24 mouse cellular contexts compared by ENCODE assay signal in the genomic region with DNA sequence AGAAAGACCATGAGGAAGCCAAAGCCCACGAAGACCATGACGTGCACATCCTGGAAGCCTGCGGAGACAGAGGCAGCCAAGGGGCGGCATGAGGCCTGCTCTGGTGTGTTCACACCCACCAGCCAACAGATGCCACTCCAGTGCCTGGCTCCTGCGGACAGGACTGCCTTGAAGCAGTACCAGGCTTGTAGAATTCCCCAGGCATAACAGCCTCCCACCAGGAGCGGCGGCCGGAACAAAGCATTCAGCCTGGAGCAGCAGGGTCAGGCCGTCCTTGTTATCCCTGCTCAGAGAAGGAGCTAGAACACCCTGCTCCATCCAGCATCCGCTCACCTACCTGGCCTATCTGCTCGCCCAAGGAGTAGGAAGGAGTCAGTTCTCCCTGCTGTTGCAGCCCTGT. TPM values are rescaled to one million over a fixed set of nuclear protein-coding genes. Genes with fewer than 3 reads are reported as not detected.
DNase-seq lines count a peak whose midpoint lies in the region; ATAC-seq and TF ChIP-seq lines count a peak whose summit lies in the region.
"Had no signal": no experiment of that assay in that cellular context is flagged by ENCODE, and none has a peak within 500 bp of the region (broad histone marks: within the 10 kb centered on the region; RNA-seq: fewer than 3 reads in every experiment).

No protein-coding gene starts in this region.

- H3K4me3 ChIP-seq in forebrain, embryonic 14.5 days (ENCODE audit: low read depth, low read length): no peak overlapping the region
- H3K4me3 ChIP-seq in forebrain, embryonic 15.5 days: no peak overlapping the region
- H3K4me3 ChIP-seq in midbrain, embryonic 10.5 days: no peak overlapping the region
- no peak overlapping the region for H3K4me3 ChIP-seq in midbrain, postnatal 0 days (ENCODE audit: low read depth, low read length)
- no peak overlapping the region for H3K4me3 ChIP-seq in limb, embryonic 10.5 days
- H3K4me3 ChIP-seq: embryonic facial prominence, embryonic 12.5 days; heart, embryonic 12.5 days; hindbrain, embryonic 10.5 days; hindbrain, embryonic 15.5 days had no signal

- H3K27ac ChIP-seq in forebrain, embryonic 14.5 days (ENCODE audit: low read depth, low read length): no peak overlapping the region
- no peak overlapping the region for H3K27ac ChIP-seq in forebrain, embryonic 15.5 days (replicated peaks)
- H3K27ac ChIP-seq in midbrain, embryonic 10.5 days (replicated peaks): 0 out of 2 replicates have a peak overlapping the region, but pooled peaks have one; percentile 23
- no peak overlapping the region for H3K27ac ChIP-seq in midbrain, postnatal 0 days (ENCODE audit: low read depth, low read length)
- 0 out of 2 replicates have a peak overlapping the region, but pooled peaks have one; percentile 11 for H3K27ac ChIP-seq in limb, embryonic 10.5 days
- H3K27ac ChIP-seq: embryonic facial prominence, embryonic 12.5 days; hindbrain, embryonic 10.5 days; hindbrain, embryonic 15.5 days had no signal

- H3K36me3 ChIP-seq in forebrain, embryonic 14.5 days (ENCODE audit: control insufficient read depth, insufficient read depth, low read length): no peaks in the 10 kb centered on the region
- H3K36me3 ChIP-seq in forebrain, embryonic 15.5 days: no peaks in the 10 kb centered on the region
- no peaks in the 10 kb centered on the region for H3K36me3 ChIP-seq in midbrain, embryonic 10.5 days
- no peaks in the 10 kb centered on the region for H3K36me3 ChIP-seq in midbrain, postnatal 0 days (ENCODE audit: insufficient read depth, low read length)
- no peaks in the 10 kb centered on the region for H3K36me3 ChIP-seq in limb, embryonic 10.5 days
- H3K36me3 ChIP-seq: embryonic facial prominence, embryonic 12.5 days; heart, embryonic 12.5 days; hindbrain, embryonic 10.5 days; hindbrain, embryonic 15.5 days had no signal

- TF ChIP-seq CTCF in midbrain, postnatal 0 days (IDR thresholded peaks at IDR 0.05): no peak

- no peaks in the 10 kb centered on the region for H3K9me3 ChIP-seq in forebrain, embryonic 14.5 days (replicated peaks; ENCODE audit: control insufficient read depth, low read length)
- no peaks in the 10 kb centered on the region for H3K9me3 ChIP-seq in forebrain, embryonic 15.5 days
- H3K9me3 ChIP-seq in midbrain, embryonic 10.5 days (replicated peaks): no peaks in the 10 kb centered on the region
- H3K9me3 ChIP-seq in midbrain, postnatal 0 days (ENCODE audit: low read length): no peaks in the 10 kb centered on the region
- no peaks in the 10 kb centered on the region for H3K9me3 ChIP-seq in limb, embryonic 10.5 days (replicated peaks)
- H3K9me3 ChIP-seq: embryonic facial prominence, embryonic 12.5 days; heart, embryonic 12.5 days; hindbrain, embryonic 10.5 days; hindbrain, embryonic 15.5 days had no signal

- no peaks in the 10 kb centered on the region for H3K4me1 ChIP-seq in forebrain, embryonic 14.5 days (ENCODE audit: control insufficient read depth, insufficient read depth, low read length)
- peaks cover 1% of the 10 kb centered on the region; the same call in 1 of the 2 replicates for H3K4me1 ChIP-seq in forebrain, embryonic 15.5 days
- peaks cover 5% of the 10 kb centered on the region; the same call in 1 of the 2 replicates for H3K4me1 ChIP-seq in midbrain, embryonic 10.5 days
- no peaks in the 10 kb centered on the region for H3K4me1 ChIP-seq in midbrain, postnatal 0 days (ENCODE audit: insufficient read depth, low read length)
- H3K4me1 ChIP-seq in limb, embryonic 10.5 days: peaks cover 7% of the 10 kb centered on the region
- H3K4me1 ChIP-seq: embryonic facial prominence, embryonic 12.5 days; heart, embryonic 12.5 days had no signal

- no peak for ATAC-seq in forebrain, embryonic 14.5 days
- ATAC-seq in forebrain, embryonic 15.5 days (replicated peaks): no peak
- no peak for ATAC-seq in midbrain, postnatal 0 days (ENCODE audit: low FRiP score)
- ATAC-seq: forebrain, embryonic 16.5 days; inflammation-experienced regulatory T-cells, adult 6 months had no signal

- 59% methylated on average over 11 of the region's 11 CpGs for WGBS in forebrain, embryonic 14.5 days
- 52% methylated on average over 11 of the region's 11 CpGs for WGBS in forebrain, embryonic 15.5 days
- WGBS in midbrain, embryonic 10.5 days: 70% methylated on average over 11 of the region's 11 CpGs
- 64% methylated on average over 11 of the region's 11 CpGs for WGBS in midbrain, postnatal 0 days
- WGBS in limb, embryonic 10.5 days: 77% methylated on average over 11 of the region's 11 CpGs

- peak overlapping the region; percentile 40; the same call in 1 of the 2 replicates for H3K9ac ChIP-seq in forebrain, embryonic 14.5 days (ENCODE audit: low read length)
- H3K9ac ChIP-seq in forebrain, embryonic 15.5 days (replicated peaks): no peak overlapping the region
- no peak overlapping the region for H3K9ac ChIP-seq in midbrain, postnatal 0 days (replicated peaks; ENCODE audit: low read length, poor library complexity, severe bottlenecking)
- H3K9ac ChIP-seq: embryonic facial prominence, embryonic 12.5 days; heart, embryonic 12.5 days; hindbrain, embryonic 15.5 days had no signal

- H3K27me3 ChIP-seq in forebrain, embryonic 14.5 days (replicated peaks; ENCODE audit: control insufficient read depth, insufficient read depth, low read length): no peaks in the 10 kb centered on the region; the same call in 1 of the 2 replicates
- H3K27me3 ChIP-seq in forebrain, embryonic 15.5 days: peaks cover 3% of the 10 kb centered on the region; the same call in 1 of the 2 replicates
- H3K27me3 ChIP-seq in midbrain, embryonic 10.5 days (ENCODE audit: low read depth, poor library complexity, severe bottlenecking): peaks cover 80% of the 10 kb centered on the region
- peaks cover 10% of the 10 kb centered on the region for H3K27me3 ChIP-seq in midbrain, postnatal 0 days (ENCODE audit: insufficient read depth, low read length)
- peaks cover 71% of the 10 kb centered on the region for H3K27me3 ChIP-seq in limb, embryonic 10.5 days (ENCODE audit: low read depth, poor library complexity, severe bottlenecking)

- DNase-seq in forebrain, embryonic 14.5 days (ENCODE audit: low spot score): no peak
- DNase-seq in midbrain, embryonic 10.5 days (ENCODE audit: low spot score): no peak
- no peak for DNase-seq in midbrain, postnatal 0 days (ENCODE audit: low spot score)
- peak; percentile 46 for DNase-seq in ovary, adult 18-20 months (ENCODE audit: low spot score)
- no peak for DNase-seq in ovary, postnatal 10 days (ENCODE audit: low spot score)
- DNase-seq in limb, embryonic 10.5 days (ENCODE audit: low spot score): no peak
- DNase-seq: adrenal gland, adult 8-10 months; adrenal gland, postnatal 36 days; cerebellum, adult 8-10 months; embryo, embryonic 11 days; gastrocnemius, postnatal 10 days had no signal

- no peak overlapping the region for H3K4me2 ChIP-seq in forebrain, embryonic 14.5 days (ENCODE audit: low read length)
- no peak overlapping the region for H3K4me2 ChIP-seq in forebrain, embryonic 15.5 days (replicated peaks)
- no peak overlapping the region for H3K4me2 ChIP-seq in midbrain, postnatal 0 days (ENCODE audit: low read depth, low read length, poor library complexity, severe bottlenecking)
- H3K4me2 ChIP-seq: embryonic facial prominence, embryonic 12.5 days; heart, embryonic 12.5 days; hindbrain, embryonic 15.5 days had no signal

RNA-seq across cellular contexts. Expression of a gene that starts 6.1 kb away (rescaled TPM):
- 0.25 TPM in 1 of 2 replicates, not detected in the other for polyA plus RNA-seq in forebrain, embryonic 14.5 days (2014; fragmentation: Nextera tagmentation; extraction: Ambion mirVana)
- 0.10 and 0.14 TPM in 2 replicates for polyA plus RNA-seq in forebrain, embryonic 15.5 days (2015; fragmentation: Nextera tagmentation; extraction: Ambion mirVana)
- not detected in 2 replicates for polyA plus RNA-seq in midbrain, embryonic 10.5 days (2016; fragmentation: Nextera tagmentation; extraction: Ambion mirVana)
- 0.94 and 1.0 TPM in 2 replicates for total RNA-seq in midbrain, postnatal 0 days (2014; rRNA removed)
- 0.21 and 0.41 TPM in 2 replicates for polyA plus RNA-seq in midbrain, postnatal 0 days (2015; fragmentation: Nextera tagmentation; extraction: Ambion mirVana)
- polyA plus RNA-seq in limb, embryonic 10.5 days (2016; fragmentation: Nextera tagmentation; extraction: Ambion mirVana): 0.18 and 0.34 TPM in 2 replicates
- total RNA-seq: common myeloid progenitor, adult 5-6 weeks; gastrocnemius, postnatal 10 days; heart, adult 8-10 months; heart, postnatal 25 days had no signal
- polyA plus RNA-seq: forebrain, embryonic 16.5 days; frontal cortex, adult 2 months; hindbrain, embryonic 10.5 days; inflammation-experienced regulatory T-cells, adult 6 months had no signal

RNA-seq across cellular contexts. Expression of a gene that starts 38.6 kb away (rescaled TPM):
- 0.18 and 0.22 TPM in 2 replicates for polyA plus RNA-seq in forebrain, embryonic 14.5 days (2014; fragmentation: Nextera tagmentation; extraction: Ambion mirVana)
- polyA plus RNA-seq in forebrain, embryonic 15.5 days (2015; fragmentation: Nextera tagmentation; extraction: Ambion mirVana): 0.23 TPM in 1 of 2 replicates, not detected in the other
- polyA plus RNA-seq in midbrain, embryonic 10.5 days (2016; fragmentation: Nextera tagmentation; extraction: Ambion mirVana): 0.14 TPM in 1 of 2 replicates, not detected in the other
- not detected in 2 replicates for total RNA-seq in midbrain, postnatal 0 days (2014; rRNA removed)
- 0.20 and 0.21 TPM in 2 replicates for polyA plus RNA-seq in midbrain, postnatal 0 days (2015; fragmentation: Nextera tagmentation; extraction: Ambion mirVana)
- polyA plus RNA-seq in limb, embryonic 10.5 days (2016; fragmentation: Nextera tagmentation; extraction: Ambion mirVana): 0.26 TPM in 1 of 2 replicates, not detected in the other
- total RNA-seq: CH12.LX; common myeloid progenitor, adult 5-6 weeks had no signal
- polyA plus RNA-seq: embryonic facial prominence, embryonic 12.5 days; frontal cortex, adult 2 months; heart, embryonic 12.5 days; heart, embryonic 16.5 days; hindbrain, embryonic 10.5 days; hindbrain, embryonic 15.5 days; inflammation-experienced regulatory T-cells, adult 6 months had no signal

RNA-seq across cellular contexts. Expression of a gene that starts 48.4 kb away (rescaled TPM):
- 7.4 and 9.1 TPM in 2 replicates for polyA plus RNA-seq in forebrain, embryonic 14.5 days (2014; fragmentation: Nextera tagmentation; extraction: Ambion mirVana)
- 9.2 and 9.6 TPM in 2 replicates for polyA plus RNA-seq in forebrain, embryonic 15.5 days (2015; fragmentation: Nextera tagmentation; extraction: Ambion mirVana)
- polyA plus RNA-seq in midbrain, embryonic 10.5 days (2016; fragmentation: Nextera tagmentation; extraction: Ambion mirVana): 11.4 and 14.1 TPM in 2 replicates
- total RNA-seq in midbrain, postnatal 0 days (2014; rRNA removed): 6.2 TPM in 1 of 2 replicates, not detected in the other
- polyA plus RNA-seq in midbrain, postnatal 0 days (2015; fragmentation: Nextera tagmentation; extraction: Ambion mirVana): 5.2 and 7.9 TPM in 2 replicates
- polyA plus RNA-seq in limb, embryonic 10.5 days (2016; fragmentation: Nextera tagmentation; extraction: Ambion mirVana): 14.0 and 15.4 TPM in 2 replicates

RNA-seq across cellular contexts. Expression of a gene that starts 48.5 kb away (rescaled TPM):
- polyA plus RNA-seq in forebrain, embryonic 14.5 days (2014; fragmentation: Nextera tagmentation; extraction: Ambion mirVana): 578 and 616 TPM in 2 replicates
- 523 and 531 TPM in 2 replicates for polyA plus RNA-seq in forebrain, embryonic 15.5 days (2015; fragmentation: Nextera tagmentation; extraction: Ambion mirVana)
- 780 and 865 TPM in 2 replicates for polyA plus RNA-seq in midbrain, embryonic 10.5 days (2016; fragmentation: Nextera tagmentation; extraction: Ambion mirVana)
- 253 and 273 TPM in 2 replicates for total RNA-seq in midbrain, postnatal 0 days (2014; rRNA removed)
- polyA plus RNA-seq in midbrain, postnatal 0 days (2015; fragmentation: Nextera tagmentation; extraction: Ambion mirVana): 372 and 391 TPM in 2 replicates
- polyA plus RNA-seq in limb, embryonic 10.5 days (2016; fragmentation: Nextera tagmentation; extraction: Ambion mirVana): 834 and 987 TPM in 2 replicates

Comparison
In these comparisons a context has a peak if more than half of its experiments do, and no peak if none do; other contexts are left out.
1. H3K27ac ChIP-seq: peak in midbrain, embryonic 10.5 days (single experiment) and limb, embryonic 10.5 days (single experiment); none in forebrain, embryonic 14.5 days (single experiment), forebrain, embryonic 15.5 days (single experiment) and midbrain, postnatal 0 days (single experiment).